Mouse (Mus musculus) lung, embryonic 15.5 days (tissue): ENCODE data around the gene Atpaf2. TPM values are rescaled to one million over a fixed set of nuclear protein-coding genes. Genes with fewer than 3 reads are reported as not detected.

Experiments
- ATAC-seq: fragments of 200-750 bp; cut with Nextera tagmentation; 2 replicates; pipeline ENCODE4 v1.8.0; 2017; ENCODE audit warnings: moderate number of reproducible peaks, borderline replicate concordance; ENCODE audit not compliant: low FRiP score, low TSS enrichment; ENCODE audit errors: extremely low read depth
- H3K27ac ChIP-seq: fragments of 300-500 bp; sonication (generic); 2 replicates; pipeline ENCODE4 v1.5.1; 2015; ENCODE audit warnings: moderate library complexity, mild to moderate bottlenecking, inconsistent platforms
- H3K27me3 ChIP-seq: fragments of 300-500 bp; sonication (generic); 2 replicates; pipeline ENCODE4 v1.6.1; 2015; ENCODE audit warnings: inconsistent platforms
- H3K36me3 ChIP-seq: fragments of 300-500 bp; sonication (generic); 2 replicates; pipeline ENCODE4 v1.6.1; 2015; ENCODE audit warnings: inconsistent platforms
- H3K4me1 ChIP-seq: fragments of 300-500 bp; sonication (generic); 2 replicates; pipeline ENCODE4 v1.6.1; 2015; ENCODE audit warnings: inconsistent platforms
- H3K4me2 ChIP-seq: fragments of 300-500 bp; sonication (generic); 2 replicates; pipeline ENCODE4 v1.6.1; 2015; ENCODE audit warnings: inconsistent platforms, mild to moderate bottlenecking, moderate library complexity
- H3K4me3 ChIP-seq: fragments of 300-500 bp; sonication (generic); 2 replicates; pipeline ENCODE4 v1.5.1; 2015; ENCODE audit warnings: mild to moderate bottlenecking, inconsistent platforms
- H3K9ac ChIP-seq: fragments of 300-500 bp; sonication (generic); 2 replicates; pipeline ENCODE4 v1.6.1; 2015; ENCODE audit warnings: inconsistent platforms
- H3K9me3 ChIP-seq: fragments of 300-500 bp; sonication (generic); 2 replicates; pipeline ENCODE4 v1.6.1; 2016; ENCODE audit warnings: inconsistent platforms
- WGBS: fragments of 180-500 bp; shearing (Covaris S2); methylation state at CpG from one replicate; pipeline ENCODE4 v1.1.7; 2015; 5-methylcytosine and 5-hydroxymethylcytosine counted together
- polyA plus RNA-seq: library from polyadenylated mRNA; unstranded; fragments of >200 nt; fragmentation: Nextera tagmentation; extraction: Ambion mirVana; gene quantifications from 2 replicates; pipeline ENCODE4 v1.2.1, GENCODE M21; 2015

Gene Atpaf2
- polyA plus RNA-seq, 1 experiment from 2014 or later, result 54.7 TPM

DNA sequence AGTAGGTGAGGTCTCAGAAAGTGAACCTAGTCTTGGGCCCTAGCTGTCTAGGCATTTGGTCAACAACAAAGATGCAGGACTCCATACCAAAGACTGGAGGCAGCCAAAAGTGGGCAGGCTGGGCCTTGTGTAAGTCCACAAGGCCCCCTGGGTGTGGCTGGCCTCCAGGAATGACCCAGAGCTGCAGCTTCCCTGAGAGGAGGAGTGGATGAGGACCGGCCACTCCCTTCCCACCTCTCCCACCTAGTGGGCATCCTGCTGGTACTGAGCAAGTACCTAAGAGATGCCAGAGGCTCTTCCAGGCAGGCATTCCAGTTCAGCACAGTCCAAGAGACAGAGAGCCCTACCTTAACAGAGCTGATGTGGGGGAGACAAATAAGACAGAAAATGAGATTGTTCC lies 58.3 kb downstream of the Atpaf2 start:
- WGBS, result 82% methylated on average over 1 of the region's 1 CpGs
- Histone ChIP-seq H3K9ac (no peak overlapping the region), H3K4me1 (no peaks in the 10 kb centered on the region), H3K4me2 (no peak overlapping the region), H3K27ac (no peak overlapping the region; the same call in 1 of the 2 replicates), H3K27me3 (no peaks in the 10 kb centered on the region), H3K9me3 (no peaks in the 10 kb centered on the region), H3K4me3 (no peak overlapping the region), H3K36me3 (no peaks in the 10 kb centered on the region)
- ATAC-seq, result no peak

DNA sequence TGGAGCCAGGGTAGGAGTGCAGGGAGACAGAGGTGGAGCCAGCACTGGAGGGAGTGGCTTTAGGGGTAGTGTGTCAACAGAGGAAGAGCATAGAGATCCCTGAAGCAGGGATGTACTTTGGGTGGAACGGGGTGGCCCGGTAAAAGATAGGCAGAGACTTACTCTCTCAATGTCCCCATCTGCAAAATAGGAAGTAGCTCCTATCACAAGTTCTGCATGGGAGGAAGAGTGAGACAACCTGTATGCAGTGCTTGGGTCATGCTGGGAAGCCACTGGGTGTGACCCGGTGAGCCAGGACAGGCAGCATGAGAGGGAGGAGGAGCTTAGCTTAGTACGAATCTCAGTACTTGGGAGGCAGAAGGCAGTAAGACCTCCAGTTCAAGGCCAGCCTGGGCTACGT lies 59.1 kb downstream of the Atpaf2 start:
- Histone ChIP-seq H3K27ac (no peak overlapping the region), H3K4me1 (no peaks in the 10 kb centered on the region), H3K4me2 (no peak overlapping the region), H3K9me3 (no peaks in the 10 kb centered on the region), H3K36me3 (no peaks in the 10 kb centered on the region), H3K9ac (no peak overlapping the region), H3K27me3 (no peaks in the 10 kb centered on the region), H3K4me3 (no peak overlapping the region)
- 63% methylated on average over 5 of the region's 5 CpGs for WGBS
- ATAC-seq, result no peak

DNA sequence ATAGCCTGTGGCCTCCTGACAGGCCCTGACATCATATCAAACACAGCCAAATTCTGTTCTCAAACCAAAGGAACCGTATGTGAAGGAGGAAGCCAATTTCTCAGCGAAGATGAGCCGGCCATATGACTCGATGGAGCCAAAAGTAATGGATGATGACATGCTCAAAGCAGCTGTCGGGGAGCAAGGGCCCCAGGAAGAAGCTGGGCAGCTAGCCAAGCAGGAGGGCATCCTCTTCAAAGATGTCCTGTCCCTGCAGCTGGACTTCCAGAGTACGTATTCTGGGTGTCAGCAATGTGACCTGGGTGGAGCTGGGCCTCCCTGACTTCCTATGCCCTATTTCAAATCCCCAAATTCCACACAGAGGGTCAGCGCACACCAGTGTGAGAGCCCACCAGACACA lies 59.7 kb downstream of the Atpaf2 start:
- Histone ChIP-seq H3K4me3 (no peak overlapping the region), H3K9me3 (no peaks in the 10 kb centered on the region), H3K27me3 (no peaks in the 10 kb centered on the region), H3K36me3 (no peaks in the 10 kb centered on the region), H3K4me2 (no peak overlapping the region), H3K27ac (no peak overlapping the region), H3K4me1 (0 out of 2 replicates have a peak, but pooled peaks cover under 1% of the 10 kb centered on the region), H3K9ac (no peak overlapping the region)
- WGBS, result 47% methylated on average over 7 of the region's 7 CpGs
- no peak for ATAC-seq

DNA sequence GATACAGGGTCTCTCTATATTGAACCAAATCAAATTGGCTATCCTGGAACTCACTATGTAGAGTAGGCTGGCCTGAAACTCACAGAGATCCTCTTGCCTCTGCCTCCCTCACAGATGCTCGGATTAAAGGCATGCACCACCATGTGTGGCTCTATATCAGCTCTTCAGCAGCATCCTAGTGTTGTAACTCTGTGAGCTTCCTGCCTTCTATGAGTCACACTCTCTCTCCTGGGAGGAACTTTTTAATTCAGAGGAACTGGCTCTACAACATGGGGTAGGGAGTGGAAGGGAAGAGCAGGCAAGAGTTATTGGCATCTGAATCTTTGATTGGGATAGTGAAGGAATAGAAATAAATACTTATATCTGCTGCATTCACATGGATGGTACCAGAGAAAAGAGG lies 61.1 kb downstream of the Atpaf2 start:
- Histone ChIP-seq H3K27ac (no peak overlapping the region), H3K4me2 (no peak overlapping the region), H3K9ac (no peak overlapping the region), H3K4me1 (peaks cover 4% of the 10 kb centered on the region; the same call in 1 of the 2 replicates), H3K9me3 (no peaks in the 10 kb centered on the region), H3K4me3 (no peak overlapping the region), H3K27me3 (no peaks in the 10 kb centered on the region), H3K36me3 (no peaks in the 10 kb centered on the region)
- WGBS, result 40% methylated on average over 1 of the region's 1 CpGs
- no peak for ATAC-seq

DNA sequence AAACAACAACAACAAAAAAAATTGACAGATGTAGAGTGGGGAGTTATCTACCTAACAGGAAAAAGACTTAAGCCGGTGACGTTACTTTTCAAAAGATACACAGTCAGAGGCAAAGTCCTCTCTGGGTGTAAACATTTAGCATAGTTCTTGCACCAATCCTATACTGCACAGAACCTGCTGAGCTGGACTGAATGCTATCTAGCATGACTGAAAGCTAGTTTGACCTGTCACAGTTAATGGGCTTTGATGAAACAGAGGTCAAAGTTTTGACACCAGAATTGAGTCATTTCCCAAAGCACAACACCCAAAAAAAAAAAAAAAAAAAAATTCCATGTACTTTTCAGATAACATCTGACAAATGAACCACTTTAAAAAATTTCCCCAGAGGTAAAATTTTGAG lies 62.3 kb downstream of the Atpaf2 start:
- Histone ChIP-seq H3K4me3 (no peak overlapping the region), H3K9ac (no peak overlapping the region), H3K4me2 (no peak overlapping the region), H3K36me3 (no peaks in the 10 kb centered on the region), H3K9me3 (no peaks in the 10 kb centered on the region), H3K27me3 (no peaks in the 10 kb centered on the region), H3K27ac (no peak overlapping the region), H3K4me1 (peaks cover 13% of the 10 kb centered on the region)
- no peak for ATAC-seq
- WGBS, result 68% methylated on average over 2 of the region's 2 CpGs

DNA sequence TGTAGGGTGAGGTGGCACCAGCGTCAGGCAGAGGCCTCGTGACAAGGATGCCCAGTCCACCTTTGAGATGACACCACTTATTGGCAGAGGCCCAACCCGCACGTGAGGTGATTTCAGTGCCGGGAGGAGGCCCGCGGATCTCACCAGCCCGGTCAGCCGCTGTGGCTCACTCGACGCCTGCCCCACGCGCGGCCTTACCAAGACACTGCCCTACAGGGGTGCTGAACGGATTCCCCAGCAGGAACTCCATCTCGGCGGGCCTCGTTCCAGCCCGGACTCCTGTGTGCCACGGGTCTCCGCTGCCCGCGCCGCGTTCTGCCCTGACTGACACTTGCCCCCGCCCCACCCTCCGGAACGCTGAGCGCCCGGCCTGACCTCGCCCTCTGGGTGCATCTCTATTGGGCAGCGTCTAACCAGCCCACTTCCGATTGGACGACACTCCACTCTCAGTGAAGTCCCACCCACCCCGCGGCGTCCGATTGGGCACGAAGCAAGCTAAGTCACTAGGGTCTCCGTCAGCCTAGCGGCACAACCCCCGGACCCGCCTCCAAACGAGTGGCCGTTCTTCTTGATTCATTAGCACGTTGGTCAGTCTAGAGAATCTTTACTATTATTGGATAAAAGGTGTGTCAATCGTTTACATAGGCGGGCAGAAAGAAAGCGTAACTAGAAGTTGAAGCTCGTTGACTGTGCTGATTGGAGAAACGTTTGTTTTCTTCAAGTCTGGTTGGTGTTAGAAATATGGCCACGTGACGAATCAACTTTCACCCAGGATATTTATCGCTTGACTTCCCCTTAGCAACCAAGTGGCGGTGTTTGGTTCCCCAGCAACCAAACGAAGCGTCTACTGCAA lies 65.5 kb downstream of the Atpaf2 start, which contains the start of the genes Tom1l2 and Drc3:
Gene Tom1l2, minus strand, starts transcription at position 347 of the 853 bp plus-strand sequence.
Gene Drc3, plus strand, starts transcription at position 771 of the 853 bp plus-strand sequence.
- H3K9me3 ChIP-seq, result no peaks in the 10 kb centered on the region
- peak within 1 kb of the TSS; percentile 91 for H3K4me2 ChIP-seq
- peaks cover 13% of the 10 kb centered on the region for H3K4me1 ChIP-seq
- peak within 1 kb of the TSS; percentile 80 for H3K9ac ChIP-seq
- under 1% methylated on average over 57 of the region's 57 CpGs for WGBS
- no peaks in the 10 kb centered on the region for H3K27me3 ChIP-seq
- ATAC-seq, result peak; percentile 100
- no peaks in the 10 kb centered on the region for H3K36me3 ChIP-seq
- peak within 1 kb of the TSS; percentile 94 for H3K4me3 ChIP-seq
- H3K27ac ChIP-seq, result peak within 1 kb of the TSS; percentile 50

DNA sequence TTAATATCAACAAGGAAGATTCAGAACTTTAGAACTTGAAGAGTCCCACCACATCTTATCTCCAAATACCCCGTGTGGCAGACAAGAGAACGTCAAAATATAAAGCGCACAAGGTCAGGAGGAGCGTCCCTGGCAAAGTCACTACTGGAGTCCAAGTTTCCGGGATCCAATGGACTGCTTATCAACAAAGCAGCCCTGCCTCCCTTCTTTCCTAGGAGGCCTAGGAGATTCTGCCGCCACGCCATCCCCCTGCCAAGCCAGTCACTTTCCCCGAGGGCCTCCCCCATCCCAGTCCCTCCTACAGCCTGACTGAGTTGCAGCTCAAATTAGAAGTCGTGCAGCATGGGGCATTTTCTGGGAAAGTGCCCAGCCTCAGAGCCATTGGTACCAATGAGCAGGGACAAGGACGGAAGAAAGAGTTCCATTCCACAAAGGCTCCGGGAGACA lies 66.3 kb downstream of the Atpaf2 start:
- peak overlapping the region; percentile 94 for H3K4me3 ChIP-seq
- no peaks in the 10 kb centered on the region for H3K36me3 ChIP-seq
- H3K9ac ChIP-seq, result peak overlapping the region; percentile 80
- 13% methylated on average over 11 of the region's 11 CpGs for WGBS
- H3K27me3 ChIP-seq, result no peaks in the 10 kb centered on the region
- no peaks in the 10 kb centered on the region for H3K9me3 ChIP-seq
- peak overlapping the region; percentile 50 for H3K27ac ChIP-seq
- peak overlapping the region; percentile 91 for H3K4me2 ChIP-seq
- no peak for ATAC-seq
- H3K4me1 ChIP-seq, result peaks cover 13% of the 10 kb centered on the region

DNA sequence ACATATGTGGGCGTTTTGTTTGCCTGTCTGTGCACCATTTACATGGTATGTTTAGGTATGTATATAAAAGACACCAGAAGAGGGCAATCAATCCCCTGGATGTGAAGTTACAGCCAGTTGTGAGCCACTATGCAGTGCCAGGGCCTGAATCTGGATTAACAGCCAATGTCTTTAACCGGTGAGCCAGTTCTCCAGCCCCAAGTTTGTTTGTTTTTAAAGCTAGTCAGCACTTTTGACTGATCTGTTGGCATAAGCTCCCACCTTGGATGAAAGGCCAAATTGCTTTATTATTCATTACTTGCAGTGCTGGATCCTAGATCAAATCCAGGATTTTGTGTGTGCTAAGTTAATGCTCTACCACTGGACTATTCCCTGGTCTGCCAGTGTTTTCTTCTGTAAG lies 66.9 kb downstream of the Atpaf2 start:
- Histone ChIP-seq H3K4me1 (peaks cover 16% of the 10 kb centered on the region), H3K27me3 (no peaks in the 10 kb centered on the region), H3K4me2 (peak overlapping the region; percentile 91), H3K27ac (no peak overlapping the region), H3K9me3 (no peaks in the 10 kb centered on the region), H3K36me3 (no peaks in the 10 kb centered on the region), H3K4me3 (peak overlapping the region; percentile 94), H3K9ac (no peak overlapping the region)
- ATAC-seq, result no peak
- WGBS, result 43% methylated on average over 2 of the region's 2 CpGs

Other genes starting within 250 kb of the Atpaf2 start
- 74.3 and 76.8 TPM in 2 replicates for gene Srebf1, start 195.9 kb downstream of the Atpaf2 start, polyA plus RNA-seq
- gene Tom1l2, start 65.6 kb downstream of the Atpaf2 start, polyA plus RNA-seq, result 23.3 and 26.1 TPM in 2 replicates
- gene Drc3, start 65.1 kb downstream of the Atpaf2 start, polyA plus RNA-seq, result 5.8 and 6.1 TPM in 2 replicates
- gene Gid4, start 1.3 kb downstream of the Atpaf2 start, polyA plus RNA-seq, result 23.7 and 25.5 TPM in 2 replicates
- gene Drg2, start 36.1 kb upstream of the Atpaf2 start, polyA plus RNA-seq, result 104 and 106 TPM in 2 replicates
- gene Myo15, start 50.9 kb upstream of the Atpaf2 start, polyA plus RNA-seq, result 0.05 and 0.09 TPM in 2 replicates
- gene Alkbh5, start 117.9 kb upstream of the Atpaf2 start, polyA plus RNA-seq, result 31.8 and 38.0 TPM in 2 replicates